Comparison of ENCODE assay signal across 10 mouse cellular contexts in the genomic region with DNA sequence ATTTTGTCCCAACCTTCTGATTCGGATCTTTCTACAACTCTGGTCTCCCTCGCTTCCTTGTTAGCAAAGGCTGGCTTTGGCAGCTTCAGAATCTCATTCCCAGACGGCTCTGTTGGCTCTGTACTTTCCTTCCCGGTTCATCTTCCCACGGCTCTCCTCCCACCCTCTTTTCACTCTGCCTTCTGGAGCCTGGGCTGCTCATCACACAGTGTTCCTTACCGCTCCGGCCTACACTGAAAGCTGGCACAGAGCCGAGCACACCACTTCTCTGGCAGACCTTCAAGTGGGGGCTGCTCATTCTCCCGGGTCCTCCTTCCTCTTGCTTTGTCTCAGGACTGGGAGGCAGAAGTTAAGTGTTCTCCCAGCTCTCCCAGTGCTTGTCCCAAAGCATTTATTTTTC. TPM values are rescaled to one million over a fixed set of nuclear protein-coding genes. Genes with fewer than 3 reads are reported as not detected.
DNase-seq lines count a peak whose midpoint lies in the region; ATAC-seq lines count a peak whose summit lies in the region.
"Had no signal": no experiment of that assay in that cellular context is flagged by ENCODE, and none has a peak within 500 bp of the region (broad histone marks: within the 10 kb centered on the region; RNA-seq: fewer than 3 reads in every experiment).

No protein-coding gene starts in this region.

- peak overlapping the region; percentile 75 for H3K4me2 ChIP-seq in forebrain, embryonic 13.5 days
- no peak overlapping the region for H3K4me2 ChIP-seq in forebrain, embryonic 11.5 days (ENCODE audit: low read depth, low read length, severe bottlenecking)
- peak overlapping the region; percentile 29; the same call in 1 of the 2 replicates for H3K4me2 ChIP-seq in intestine, embryonic 15.5 days (replicated peaks)
- 0 out of 2 replicates have a peak overlapping the region, but pooled peaks have one; percentile 81 for H3K4me2 ChIP-seq in liver, embryonic 16.5 days (ENCODE audit: low read depth, low read length)

- peaks cover 20% of the 10 kb centered on the region for H3K36me3 ChIP-seq in forebrain, embryonic 13.5 days (ENCODE audit: poor library complexity, severe bottlenecking)
- no peaks in the 10 kb centered on the region; the same call in 1 of the 2 replicates for H3K36me3 ChIP-seq in forebrain, embryonic 11.5 days (ENCODE audit: control insufficient read depth, insufficient read depth, low read length)
- H3K36me3 ChIP-seq in intestine, embryonic 15.5 days, result no peaks in the 10 kb centered on the region
- peaks cover 9% of the 10 kb centered on the region for H3K36me3 ChIP-seq in liver, embryonic 16.5 days (ENCODE audit: control insufficient read depth, insufficient read depth)

- peak overlapping the region; percentile 74; the same call in 1 of the 2 replicates for H3K4me3 ChIP-seq in forebrain, embryonic 13.5 days
- H3K4me3 ChIP-seq in forebrain, embryonic 11.5 days (ENCODE audit: low read depth, low read length), result no peak overlapping the region
- no peak overlapping the region for H3K4me3 ChIP-seq in intestine, embryonic 15.5 days (replicated peaks)
- no peak overlapping the region for H3K4me3 ChIP-seq in liver, embryonic 16.5 days (ENCODE audit: low read depth, low read length)

- no peaks in the 10 kb centered on the region for H3K9me3 ChIP-seq in forebrain, embryonic 13.5 days (replicated peaks)
- no peaks in the 10 kb centered on the region for H3K9me3 ChIP-seq in forebrain, embryonic 11.5 days (ENCODE audit: control insufficient read depth, low read length)
- H3K9me3 ChIP-seq in intestine, embryonic 15.5 days, result no peaks in the 10 kb centered on the region
- no peaks in the 10 kb centered on the region for H3K9me3 ChIP-seq in liver, embryonic 16.5 days (replicated peaks; ENCODE audit: control insufficient read depth, low read length)
- H3K9me3 ChIP-seq: midbrain, embryonic 12.5 days had no signal

- no peaks in the 10 kb centered on the region for H3K27me3 ChIP-seq in forebrain, embryonic 13.5 days
- H3K27me3 ChIP-seq in forebrain, embryonic 11.5 days (ENCODE audit: control insufficient read depth, insufficient read depth, low read length), result no peaks in the 10 kb centered on the region
- H3K27me3 ChIP-seq in intestine, embryonic 15.5 days (replicated peaks), result no peaks in the 10 kb centered on the region
- H3K27me3 ChIP-seq in liver, embryonic 16.5 days (ENCODE audit: control insufficient read depth, insufficient read depth, low read depth, low read length), result no peaks in the 10 kb centered on the region
- H3K27me3 ChIP-seq: midbrain, embryonic 12.5 days had no signal

- H3K4me1 ChIP-seq in forebrain, embryonic 13.5 days, result peaks cover 32% of the 10 kb centered on the region
- H3K4me1 ChIP-seq in forebrain, embryonic 11.5 days (replicated peaks; ENCODE audit: control insufficient read depth, insufficient read depth, low read length), result peaks cover 3% of the 10 kb centered on the region; the same call in 1 of the 2 replicates
- H3K4me1 ChIP-seq in intestine, embryonic 15.5 days (replicated peaks), result peaks cover 8% of the 10 kb centered on the region
- peaks cover 12% of the 10 kb centered on the region for H3K4me1 ChIP-seq in liver, embryonic 16.5 days (ENCODE audit: control insufficient read depth, low read depth, low read length)

- H3K27ac ChIP-seq in forebrain, embryonic 13.5 days, result no peak overlapping the region
- no peak overlapping the region for H3K27ac ChIP-seq in forebrain, embryonic 11.5 days (ENCODE audit: low read depth, low read length)
- H3K27ac ChIP-seq in intestine, embryonic 15.5 days, result no peak overlapping the region
- H3K27ac ChIP-seq in liver, embryonic 16.5 days (ENCODE audit: low read length), result no peak overlapping the region
- H3K27ac ChIP-seq: midbrain, embryonic 12.5 days had no signal

- no peak for ATAC-seq in forebrain, embryonic 13.5 days
- no peak for ATAC-seq in forebrain, embryonic 11.5 days (replicated peaks; ENCODE audit: low FRiP score)
- peak; percentile 83 for ATAC-seq in frontal cortex, adult (ENCODE audit: low TSS enrichment)
- no peak for ATAC-seq in intestine, embryonic 15.5 days
- ATAC-seq in liver, embryonic 16.5 days (ENCODE audit: low read depth), result no peak

- 0 out of 2 replicates have a peak overlapping the region, but pooled peaks have one; percentile 76 for H3K9ac ChIP-seq in forebrain, embryonic 13.5 days
- no peak overlapping the region for H3K9ac ChIP-seq in forebrain, embryonic 11.5 days (ENCODE audit: low read length)
- no peak overlapping the region for H3K9ac ChIP-seq in intestine, embryonic 15.5 days
- no peak overlapping the region for H3K9ac ChIP-seq in liver, embryonic 16.5 days (ENCODE audit: low read depth, low read length)

- WGBS in forebrain, embryonic 13.5 days, result 65% methylated on average over 9 of the region's 9 CpGs
- 90% methylated on average over 9 of the region's 9 CpGs for WGBS in forebrain, embryonic 11.5 days
- 75% methylated on average over 9 of the region's 9 CpGs for WGBS in intestine, embryonic 15.5 days
- WGBS in liver, embryonic 16.5 days (ENCODE audit: insufficient replicate concordance), result 83% methylated on average over 9 of the region's 9 CpGs

- no peak for DNase-seq in forebrain, embryonic 11.5 days (ENCODE audit: low spot score)
- peak; percentile 10 for DNase-seq in MN1 (ENCODE audit: low spot score)
- no peak for DNase-seq in spleen, postnatal 10 days (ENCODE audit: low spot score in 2 of 2)
- no peak for DNase-seq in spleen, adult 12 weeks (ENCODE audit: low spot score)

RNA-seq across cellular contexts. Expression of gene Zfp189, which starts 1.6 kb away (rescaled TPM):
- 13.3 and 13.8 TPM in 2 replicates for polyA plus RNA-seq in forebrain, embryonic 13.5 days (2015; fragmentation: Nextera tagmentation; extraction: Ambion mirVana)
- polyA plus RNA-seq in forebrain, embryonic 11.5 days (2014; fragmentation: Nextera tagmentation; extraction: Ambion mirVana), result 13.2 and 14.5 TPM in 2 replicates
- 4.8 and 5.7 TPM in 2 replicates for polyA plus RNA-seq in intestine, embryonic 15.5 days (2015; fragmentation: Nextera tagmentation; extraction: Ambion mirVana)
- 3.5 and 3.8 TPM in 2 replicates for polyA plus RNA-seq in liver, embryonic 16.5 days (2015; fragmentation: Nextera tagmentation; extraction: Ambion mirVana)

RNA-seq across cellular contexts. Expression of gene Mrpl50, which starts 1.7 kb away (rescaled TPM):
- polyA plus RNA-seq in forebrain, embryonic 13.5 days (2015; fragmentation: Nextera tagmentation; extraction: Ambion mirVana), result 82.1 and 82.3 TPM in 2 replicates
- 91.2 and 96.8 TPM in 2 replicates for polyA plus RNA-seq in forebrain, embryonic 11.5 days (2014; fragmentation: Nextera tagmentation; extraction: Ambion mirVana)
- polyA plus RNA-seq in intestine, embryonic 15.5 days (2015; fragmentation: Nextera tagmentation; extraction: Ambion mirVana), result 91.6 and 106 TPM in 2 replicates
- 54.4 and 56.9 TPM in 2 replicates for polyA plus RNA-seq in liver, embryonic 16.5 days (2015; fragmentation: Nextera tagmentation; extraction: Ambion mirVana)

RNA-seq across cellular contexts. Expression of gene Baat, which starts 16.2 kb away (rescaled TPM):
- 0.14 TPM in 1 of 2 replicates, not detected in the other for polyA plus RNA-seq in forebrain, embryonic 13.5 days (2015; fragmentation: Nextera tagmentation; extraction: Ambion mirVana)
- 0.21 and 0.35 TPM in 2 replicates for polyA plus RNA-seq in forebrain, embryonic 11.5 days (2014; fragmentation: Nextera tagmentation; extraction: Ambion mirVana)
- polyA plus RNA-seq in intestine, embryonic 15.5 days (2015; fragmentation: Nextera tagmentation; extraction: Ambion mirVana), result 0.33 and 0.44 TPM in 2 replicates
- polyA plus RNA-seq in liver, embryonic 16.5 days (2015; fragmentation: Nextera tagmentation; extraction: Ambion mirVana), result 2.9 and 3.3 TPM in 2 replicates

RNA-seq across cellular contexts. Expression of gene Aldob, which starts 26.8 kb away (rescaled TPM):
- polyA plus RNA-seq in forebrain, embryonic 13.5 days (2015; fragmentation: Nextera tagmentation; extraction: Ambion mirVana), result 0.23 TPM in 2 replicates
- polyA plus RNA-seq in forebrain, embryonic 11.5 days (2014; fragmentation: Nextera tagmentation; extraction: Ambion mirVana), result not detected in 2 replicates
- 330 and 349 TPM in 2 replicates for polyA plus RNA-seq in intestine, embryonic 15.5 days (2015; fragmentation: Nextera tagmentation; extraction: Ambion mirVana)
- polyA plus RNA-seq in liver, embryonic 16.5 days (2015; fragmentation: Nextera tagmentation; extraction: Ambion mirVana), result 479 and 529 TPM in 2 replicates
- polyA plus RNA-seq: C2C12; midbrain, embryonic 12.5 days had no signal

RNA-seq across cellular contexts. Expression of gene Acnat1, which starts 48.9 kb away (rescaled TPM):
- polyA plus RNA-seq in forebrain, embryonic 13.5 days (2015; fragmentation: Nextera tagmentation; extraction: Ambion mirVana), result not detected in 2 replicates
- not detected in 2 replicates for polyA plus RNA-seq in forebrain, embryonic 11.5 days (2014; fragmentation: Nextera tagmentation; extraction: Ambion mirVana)
- 3.3 and 5.3 TPM in 2 replicates for polyA plus RNA-seq in intestine, embryonic 15.5 days (2015; fragmentation: Nextera tagmentation; extraction: Ambion mirVana)
- 0.86 and 1.1 TPM in 2 replicates for polyA plus RNA-seq in liver, embryonic 16.5 days (2015; fragmentation: Nextera tagmentation; extraction: Ambion mirVana)
- polyA plus RNA-seq: C2C12; midbrain, embryonic 12.5 days had no signal
